Mouse (Mus musculus) thymus, postnatal 10 days (tissue): ENCODE measurements around the gene Col9a1.

ENCODE experiments used
- DNase-seq, 2 experiments: peaks; one replicate each; pipeline ENCODE4 v3.0.0; 2021; ENCODE audit warnings: low spot score in 2 of 2

Col9a1 gene

GRCm38 (mm10) chr1:24222231-24222630, 44.8 kb downstream of the Col9a1 start:
- DNase-seq: no peak

- DNase-seq: no peak
Measured at GRCm38 (mm10) chr1:24222981-24223612, 45.7 kb downstream of the Col9a1 start.

GRCm38 (mm10) chr1:24225825-24226526, 48.6 kb downstream of the Col9a1 start:
- no peak for DNase-seq

GRCm38 (mm10) chr1:24226941-24227711, 49.7 kb downstream of the Col9a1 start:
- DNase-seq: no peak

- no peak for DNase-seq
Measured at GRCm38 (mm10) chr1:24229552-24229951, 52.1 kb downstream of the Col9a1 start.

GRCm38 (mm10) chr1:24230428-24230827, 53.0 kb downstream of the Col9a1 start:
- DNase-seq: no peak

GRCm38 (mm10) chr1:24231504-24232270, 54.3 kb downstream of the Col9a1 start:
- DNase-seq: no peak

GRCm38 (mm10) chr1:24236330-24236729, 58.9 kb downstream of the Col9a1 start:
- no peak for DNase-seq

GRCm38 (mm10) chr1:24240039-24240691, 62.8 kb downstream of the Col9a1 start:
- DNase-seq: no peak

GRCm38 (mm10) chr1:24244931-24245330, 67.5 kb downstream of the Col9a1 start:
- no peak for DNase-seq

- no peak for DNase-seq
Measured at GRCm38 (mm10) chr1:24245700-24246375, 68.4 kb downstream of the Col9a1 start.

GRCm38 (mm10) chr1:24248294-24249104, 71.1 kb downstream of the Col9a1 start:
- DNase-seq: no peak

GRCm38 (mm10) chr1:24249105-24249664, 71.8 kb downstream of the Col9a1 start:
- DNase-seq: no peak

- no peak for DNase-seq
Measured at GRCm38 (mm10) chr1:24257961-24258360, 80.6 kb downstream of the Col9a1 start.

- DNase-seq: no peak
Measured at GRCm38 (mm10) chr1:24259419-24259818, 82.0 kb downstream of the Col9a1 start.

GRCm38 (mm10) chr1:24261181-24261580, 83.8 kb downstream of the Col9a1 start:
- DNase-seq: no peak

GRCm38 (mm10) chr1:24267022-24267421, 89.6 kb downstream of the Col9a1 start:
- no peak for DNase-seq

GRCm38 (mm10) chr1:24286360-24286759, 109.0 kb downstream of the Col9a1 start:
- no peak for DNase-seq

- DNase-seq: no peak
Measured at GRCm38 (mm10) chr1:24292515-24292914, 115.1 kb downstream of the Col9a1 start.
